ENCODE assay signal across 20 mouse cellular contexts in the genomic region with DNA sequence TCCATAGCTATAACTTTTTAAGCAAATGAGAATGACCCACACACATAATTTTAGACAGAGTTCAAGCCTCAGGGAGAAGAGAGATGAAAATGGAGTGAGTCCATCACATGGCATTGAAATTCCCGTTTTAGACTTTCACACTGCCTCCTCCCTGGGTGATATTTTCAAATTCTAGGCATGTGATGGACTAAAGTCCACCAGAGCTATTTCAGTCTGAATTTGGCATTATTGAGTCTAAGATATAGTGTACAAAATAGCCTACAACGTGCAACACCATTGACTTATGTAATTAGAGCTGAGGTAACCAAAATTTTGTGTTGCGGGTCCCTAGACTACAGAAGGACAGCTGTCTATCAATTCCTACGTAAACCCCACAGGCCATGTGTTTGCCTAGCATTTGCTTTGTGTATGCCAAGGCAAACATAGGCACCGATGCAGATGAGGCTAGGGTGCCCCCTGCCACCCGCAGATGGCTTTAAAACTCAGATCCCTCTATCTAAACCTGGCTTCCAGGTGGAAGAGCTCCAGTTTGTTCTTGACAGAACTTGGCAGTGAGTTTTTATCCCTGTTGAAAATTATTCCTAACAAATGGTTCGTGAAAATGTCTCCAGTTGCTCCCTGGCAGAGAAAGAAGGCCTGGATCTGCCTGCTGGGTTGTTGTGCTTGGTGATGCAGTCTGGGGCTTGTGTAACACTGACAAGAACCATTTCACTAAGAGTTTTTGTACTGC.
DNase-seq lines count a peak whose midpoint lies in the region; ATAC-seq and TF ChIP-seq lines count a peak whose summit lies in the region.
"Had no signal": no experiment of that assay in that cellular context is flagged by ENCODE, and none has a peak within 500 bp of the region (broad histone marks: within the 10 kb centered on the region; RNA-seq: fewer than 3 reads in every experiment).

No protein-coding gene starts in this region.

- H3K4me3 ChIP-seq in heart, adult 2 months, result no peak overlapping the region
- no peak overlapping the region for H3K4me3 ChIP-seq in cortical plate, adult 2 months (ENCODE audit: insufficient read depth, low read length)
- H3K4me3 ChIP-seq: heart, embryonic 12.5 days; kidney, embryonic 15.5 days; neural tube, embryonic 13.5 days had no signal

- no peak for TF ChIP-seq CTCF in heart, adult 2 months (IDR thresholded peaks at IDR 0.05)
- TF ChIP-seq CTCF in cortical plate, adult 2 months (IDR thresholded peaks at IDR 0.05; ENCODE audit: extremely low read depth, insufficient read depth, low read length), result no peak

- H3K9ac ChIP-seq in heart, adult 2 months (ENCODE audit: low read depth, low read length), result no peak overlapping the region
- H3K9ac ChIP-seq: heart, embryonic 12.5 days; kidney, embryonic 15.5 days; liver, embryonic 14.5 days; neural tube, embryonic 13.5 days had no signal

- intact Hi-C loops in heart, adult 2 months (cut with DNase I), result no loop called here

- no peak for TF ChIP-seq EP300 in heart, adult 2 months (IDR thresholded peaks at IDR 0.05; ENCODE audit: insufficient read depth, low read depth, low read length)

- peak; percentile 86 for DNase-seq in heart, adult 11 months
- DNase-seq in heart, adult 2 months, result no peak
- DNase-seq in brain, adult 2 months (ENCODE audit: low read depth, low spot score), result peak; percentile 84
- DNase-seq in layer of hippocampus, postnatal 36 days, result peak; percentile 63 to 72
- DNase-seq in neural tube, embryonic 10.5 days (ENCODE audit: extremely low spot score, low spot score), result no peak
- no peak for DNase-seq in liver
- DNase-seq: adrenal gland, postnatal 36 days; cerebellum, adult 11 months; gastrocnemius, postnatal 14 days; heart, postnatal 4 days; retina, postnatal 1 day; thymus, adult 2 months had no signal

- no peak for ATAC-seq in granulocyte monocyte progenitor cell, adult 5-6 weeks (replicated peaks; ENCODE audit: poor library complexity, severe bottlenecking)
- ATAC-seq: CD4-positive, CD25-positive, alpha-beta regulatory T cell, adult 4 months; midbrain, embryonic 16.5 days had no signal

- no peaks in the 10 kb centered on the region for H3K4me1 ChIP-seq in heart, adult 2 months (ENCODE audit: control insufficient read depth, insufficient read depth, low read length)
- peaks cover 3% of the 10 kb centered on the region for H3K4me1 ChIP-seq in cortical plate, adult 2 months (ENCODE audit: control insufficient read depth, insufficient read depth, low read length)
- H3K4me1 ChIP-seq: kidney, embryonic 15.5 days; neural tube, embryonic 13.5 days had no signal

- H3K36me3 ChIP-seq in heart, adult 2 months (ENCODE audit: control insufficient read depth, insufficient read depth, low read length), result no peaks in the 10 kb centered on the region
- H3K36me3 ChIP-seq: heart, embryonic 12.5 days; kidney, embryonic 15.5 days; neural tube, embryonic 13.5 days had no signal

- H3K79me2 ChIP-seq in heart, adult 2 months (replicated peaks; ENCODE audit: control insufficient read depth, insufficient read depth, low read length), result no peaks in the 10 kb centered on the region

- 80% methylated on average over 7 of the region's 7 CpGs for WGBS in heart, adult 2 months

- no peak overlapping the region for H3K27ac ChIP-seq in heart, adult 2 months
- peak overlapping the region; percentile 20 for H3K27ac ChIP-seq in cortical plate, adult 2 months (ENCODE audit: insufficient read depth, low read length)
- H3K27ac ChIP-seq: kidney, embryonic 15.5 days; liver, embryonic 14.5 days; neural tube, embryonic 13.5 days had no signal

- no peak for TF ChIP-seq POLR2A in heart, adult 2 months (IDR thresholded peaks at IDR 0.05; ENCODE audit: insufficient read depth, low read depth, low read length)
- TF ChIP-seq POLR2A in cortical plate, adult 2 months (IDR thresholded peaks at IDR 0.05; ENCODE audit: extremely low read depth, insufficient read depth, low read length), result no peak

- H3K27me3 ChIP-seq in heart, adult 2 months (ENCODE audit: control insufficient read depth, insufficient read depth, low read length), result no peaks in the 10 kb centered on the region
- H3K27me3 ChIP-seq: heart, embryonic 12.5 days; kidney, embryonic 15.5 days; neural tube, embryonic 13.5 days had no signal

Comparison
In these comparisons a context has a peak if more than half of its experiments do, and no peak if none do; other contexts are left out.
1. DNase-seq: peak in heart, adult 11 months (single experiment), brain, adult 2 months (single experiment) and layer of hippocampus, postnatal 36 days (2 of 2); none in heart, adult 2 months (0 of 2), neural tube, embryonic 10.5 days (single experiment) and liver (single experiment).